Mouse (Mus musculus): ENCODE data around the gene Dnm2. TPM values are rescaled to one million over a fixed set of nuclear protein-coding genes. Genes with fewer than 3 reads are reported as not detected.
A peak's percentile ranks its signal among the peaks of the same experiment; 100 is the strongest.

Dnm2 gene
- polyA plus RNA-seq, 1 experiment from 2014 or later = 81.1 TPM

DNA sequence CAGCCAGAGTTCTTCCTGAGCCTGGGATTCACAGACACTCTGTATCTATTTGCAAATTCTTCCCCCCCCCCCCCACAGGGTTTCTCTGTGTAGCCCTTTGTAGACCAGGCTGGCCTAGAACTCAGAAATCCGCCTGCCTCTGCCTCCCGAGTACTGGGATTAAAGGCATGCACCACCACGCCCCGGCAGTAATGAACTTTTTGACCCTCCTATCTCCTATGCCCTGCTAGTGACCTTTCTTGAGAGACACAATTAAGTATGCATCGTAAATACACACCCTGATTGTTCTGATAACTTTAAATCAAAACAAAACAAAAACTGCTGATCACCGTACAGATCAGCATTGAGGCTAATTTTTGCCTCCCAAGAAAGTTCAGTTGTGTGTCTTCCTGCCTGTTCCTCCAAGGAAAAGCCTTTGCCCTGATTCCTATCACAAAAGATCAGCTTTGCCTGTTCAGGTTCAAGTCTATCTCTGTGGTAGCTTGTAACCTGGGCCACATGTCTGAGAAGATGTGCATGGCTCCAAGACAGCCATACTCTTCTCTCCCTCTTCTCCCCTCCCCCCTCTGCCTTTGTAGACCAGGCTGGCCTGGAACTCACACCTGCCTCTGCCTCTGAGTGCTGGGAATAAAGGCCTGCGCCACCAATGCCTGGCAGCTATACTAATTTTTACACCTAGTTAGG, 31.7 kb downstream of the Dnm2 start:
- no peak overlapping the region for H3K27ac ChIP-seq (ENCODE audit: low read length)
- H3K4me1 ChIP-seq (ENCODE audit: insufficient read depth, low read depth, low read length) = peaks cover 10% of the 10 kb centered on the region
- no peak for DNase-seq (ENCODE audit: low spot score)
- H3K4me3 ChIP-seq (ENCODE audit: low read depth, low read length) = no peak overlapping the region
- 0 out of 2 replicates have a peak, but pooled peaks cover 3% of the 10 kb centered on the region for H3K36me3 ChIP-seq (ENCODE audit: insufficient read depth, low read length)
- no peak overlapping the region for H3K9ac ChIP-seq (replicated peaks; ENCODE audit: low read depth)
- no peak for TF ChIP-seq EP300 (IDR thresholded peaks at IDR 0.05)
- 81% methylated on average over 7 of the region's 7 CpGs for WGBS
- no peak for ATAC-seq
- no peaks in the 10 kb centered on the region for H3K9me3 ChIP-seq (ENCODE audit: low read length)
- no peak overlapping the region for H3K4me2 ChIP-seq (replicated peaks; ENCODE audit: low read depth, low read length)
- no peaks in the 10 kb centered on the region for H3K27me3 ChIP-seq (replicated peaks; ENCODE audit: insufficient read depth, low read length)

DNA sequence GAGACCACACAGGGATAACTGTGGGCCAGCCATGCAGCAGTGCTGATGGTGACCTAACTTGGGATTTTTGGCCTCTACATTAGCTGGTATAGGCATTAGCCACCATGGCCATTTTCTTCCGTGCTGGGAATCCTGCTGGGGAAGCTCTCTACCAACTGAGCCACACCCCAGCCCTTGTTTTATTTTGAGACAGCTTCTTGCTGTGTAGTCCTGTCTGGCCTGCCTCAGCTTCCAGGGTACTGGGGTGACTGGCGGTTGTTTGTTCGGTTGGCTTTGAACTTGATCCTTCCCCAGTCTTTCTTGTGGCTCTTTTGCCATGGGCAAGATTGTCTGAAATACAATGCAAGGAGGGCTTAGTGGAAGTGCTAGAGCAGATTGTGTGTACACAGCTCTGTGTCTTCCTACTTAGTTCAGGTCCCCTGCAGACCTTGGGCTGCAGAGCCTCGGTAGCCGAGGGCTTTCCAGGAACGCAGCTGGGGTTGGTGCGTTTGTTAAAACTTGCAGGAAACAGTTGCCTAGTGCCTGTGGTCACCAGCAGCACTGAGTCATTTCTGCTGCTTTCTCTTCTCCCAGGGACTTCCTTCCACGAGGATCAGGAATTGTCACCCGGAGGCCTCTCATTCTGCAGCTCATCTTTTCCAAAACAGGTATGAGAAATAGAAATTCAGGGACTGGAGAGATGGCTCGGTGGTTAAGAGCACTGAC, 32.4 kb downstream of the Dnm2 start:
- DNase-seq (ENCODE audit: low spot score) (no peak), ATAC-seq (no peak)
- H3K4me3 ChIP-seq (ENCODE audit: low read depth, low read length) = no peak overlapping the region
- no peak overlapping the region for H3K9ac ChIP-seq (replicated peaks; ENCODE audit: low read depth)
- H3K4me2 ChIP-seq (replicated peaks; ENCODE audit: low read depth, low read length) = no peak overlapping the region
- no peaks in the 10 kb centered on the region for H3K27me3 ChIP-seq (replicated peaks; ENCODE audit: insufficient read depth, low read length)
- peaks cover 4% of the 10 kb centered on the region; the same call in 1 of the 2 replicates for H3K4me1 ChIP-seq (ENCODE audit: insufficient read depth, low read depth, low read length)
- no peaks in the 10 kb centered on the region for H3K9me3 ChIP-seq (ENCODE audit: low read length)
- H3K36me3 ChIP-seq (ENCODE audit: insufficient read depth, low read length) = 0 out of 2 replicates have a peak, but pooled peaks cover 3% of the 10 kb centered on the region
- 65% methylated on average over 10 of the region's 10 CpGs for WGBS
- TF ChIP-seq CTCF (IDR thresholded peaks at IDR 0.05) (no peak), EP300 (IDR thresholded peaks at IDR 0.05) (no peak)
- H3K27ac ChIP-seq (ENCODE audit: low read length) = no peak overlapping the region

DNA sequence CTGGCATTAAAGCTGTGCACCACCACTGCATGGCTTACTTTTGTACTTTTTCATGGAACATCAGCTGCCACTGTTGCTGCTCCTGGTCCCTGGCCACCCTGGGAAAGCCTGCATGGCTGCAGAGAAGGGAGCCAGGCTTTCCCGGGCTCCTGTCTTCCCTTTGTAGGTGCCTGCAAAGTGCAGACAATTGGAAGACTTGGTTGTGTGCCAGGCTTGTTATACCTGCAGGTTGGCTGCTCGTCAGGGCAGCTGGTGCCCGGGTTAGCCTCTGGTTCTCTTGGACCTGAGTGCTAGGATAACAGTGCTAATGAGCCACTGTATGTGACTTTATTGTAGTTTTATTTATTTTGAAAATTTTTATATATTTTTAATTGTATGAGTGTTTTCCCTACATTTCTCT, 34.1 kb downstream of the Dnm2 start:
- Histone ChIP-seq H3K4me1 (ENCODE audit: insufficient read depth, low read depth, low read length) (peaks cover 4% of the 10 kb centered on the region; the same call in 1 of the 2 replicates), H3K9ac (replicated peaks; ENCODE audit: low read depth) (no peak overlapping the region), H3K36me3 (ENCODE audit: insufficient read depth, low read length) (0 out of 2 replicates have a peak, but pooled peaks cover 3% of the 10 kb centered on the region), H3K27me3 (replicated peaks; ENCODE audit: insufficient read depth, low read length) (no peaks in the 10 kb centered on the region), H3K4me3 (ENCODE audit: low read depth, low read length) (no peak overlapping the region), H3K4me2 (replicated peaks; ENCODE audit: low read depth, low read length) (no peak overlapping the region), H3K27ac (ENCODE audit: low read length) (no peak overlapping the region), H3K9me3 (ENCODE audit: low read length) (no peaks in the 10 kb centered on the region)
- ATAC-seq = no peak
- TF ChIP-seq CTCF (IDR thresholded peaks at IDR 0.05) (no peak), EP300 (IDR thresholded peaks at IDR 0.05) (no peak)
- no peak for DNase-seq (ENCODE audit: low spot score)
- WGBS = 84% methylated on average over 3 of the region's 3 CpGs

DNA sequence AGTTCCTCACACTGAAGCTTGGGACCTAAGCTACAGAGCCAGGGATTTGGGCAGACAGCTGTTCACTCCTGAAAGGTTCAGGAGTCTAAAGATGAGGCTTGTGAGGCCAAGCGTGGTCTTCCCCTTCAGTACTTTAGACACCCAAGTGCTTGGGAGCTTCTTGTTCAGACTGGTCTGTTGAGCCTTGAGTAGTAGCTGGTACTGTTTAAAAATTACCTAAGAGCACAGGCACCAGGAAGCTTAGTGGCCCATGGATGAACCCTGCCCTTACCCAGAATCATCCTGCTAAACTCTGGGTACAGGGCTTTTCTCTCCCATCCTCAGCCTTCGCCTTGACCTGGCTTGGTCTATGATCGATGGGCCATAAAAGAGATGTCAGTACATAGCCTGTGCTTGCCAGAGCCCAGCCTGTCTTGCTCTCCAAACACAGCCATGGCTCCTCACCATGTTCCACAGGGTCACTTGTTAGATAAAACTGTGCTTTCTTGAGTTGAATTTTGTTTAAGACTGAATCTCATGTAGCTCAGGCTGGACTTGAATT, 35.8 kb downstream of the Dnm2 start:
- Histone ChIP-seq H3K9ac (replicated peaks; ENCODE audit: low read depth) (no peak overlapping the region), H3K27ac (ENCODE audit: low read length) (no peak overlapping the region), H3K27me3 (replicated peaks; ENCODE audit: insufficient read depth, low read length) (no peaks in the 10 kb centered on the region), H3K4me3 (ENCODE audit: low read depth, low read length) (no peak overlapping the region), H3K4me1 (ENCODE audit: insufficient read depth, low read depth, low read length) (peaks cover 4% of the 10 kb centered on the region; the same call in 1 of the 2 replicates), H3K36me3 (ENCODE audit: insufficient read depth, low read length) (peaks cover 7% of the 10 kb centered on the region; the same call in 1 of the 2 replicates), H3K4me2 (replicated peaks; ENCODE audit: low read depth, low read length) (no peak overlapping the region), H3K9me3 (ENCODE audit: low read length) (no peaks in the 10 kb centered on the region)
- 88% methylated on average over 3 of the region's 3 CpGs for WGBS
- DNase-seq (ENCODE audit: low spot score) (no peak), ATAC-seq (no peak)
- no peak for TF ChIP-seq EP300 (IDR thresholded peaks at IDR 0.05)
- TF ChIP-seq CTCF (IDR thresholded peaks at IDR 0.05) = no peak

DNA sequence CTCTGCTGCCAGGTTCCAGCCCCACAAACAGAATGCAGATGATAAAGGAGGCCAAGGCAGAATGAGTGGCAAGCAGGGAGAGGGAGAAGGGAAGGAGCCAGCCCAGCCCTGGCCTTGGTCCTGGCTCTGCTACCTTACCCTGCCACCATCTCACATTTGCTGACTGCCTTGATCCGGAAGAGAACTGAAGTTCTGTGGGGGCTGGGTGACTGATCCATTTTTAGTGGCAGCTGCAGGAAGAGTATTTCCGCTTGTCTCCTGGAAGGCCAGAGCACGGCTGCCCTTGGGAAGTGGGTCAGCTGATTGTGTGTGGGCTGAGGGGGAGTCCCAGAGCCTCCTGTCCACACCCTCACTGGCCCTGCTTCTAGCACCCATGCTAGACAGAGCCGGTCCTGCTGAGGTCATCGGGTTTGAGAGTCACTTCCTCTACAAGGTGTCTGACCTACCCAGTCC, 38.5 kb downstream of the Dnm2 start:
- Histone ChIP-seq H3K4me1 (ENCODE audit: insufficient read depth, low read depth, low read length) (peaks cover 4% of the 10 kb centered on the region; the same call in 1 of the 2 replicates), H3K9me3 (ENCODE audit: low read length) (no peaks in the 10 kb centered on the region), H3K9ac (replicated peaks; ENCODE audit: low read depth) (no peak overlapping the region), H3K27me3 (replicated peaks; ENCODE audit: insufficient read depth, low read length) (no peaks in the 10 kb centered on the region), H3K4me2 (replicated peaks; ENCODE audit: low read depth, low read length) (no peak overlapping the region), H3K27ac (ENCODE audit: low read length) (peak overlapping the region; percentile 68), H3K4me3 (ENCODE audit: low read depth, low read length) (no peak overlapping the region), H3K36me3 (ENCODE audit: insufficient read depth, low read length) (peaks cover 16% of the 10 kb centered on the region)
- 37% methylated on average over 5 of the region's 5 CpGs for WGBS
- peak; percentile 96 for ATAC-seq
- TF ChIP-seq EP300 (IDR thresholded peaks at IDR 0.05) = peak; percentile 58
- TF ChIP-seq CTCF (IDR thresholded peaks at IDR 0.05) = no peak
- DNase-seq (ENCODE audit: low spot score) = peak; percentile 73

Data from lung, postnatal 0 days (tissue).